In the genomic region with DNA sequence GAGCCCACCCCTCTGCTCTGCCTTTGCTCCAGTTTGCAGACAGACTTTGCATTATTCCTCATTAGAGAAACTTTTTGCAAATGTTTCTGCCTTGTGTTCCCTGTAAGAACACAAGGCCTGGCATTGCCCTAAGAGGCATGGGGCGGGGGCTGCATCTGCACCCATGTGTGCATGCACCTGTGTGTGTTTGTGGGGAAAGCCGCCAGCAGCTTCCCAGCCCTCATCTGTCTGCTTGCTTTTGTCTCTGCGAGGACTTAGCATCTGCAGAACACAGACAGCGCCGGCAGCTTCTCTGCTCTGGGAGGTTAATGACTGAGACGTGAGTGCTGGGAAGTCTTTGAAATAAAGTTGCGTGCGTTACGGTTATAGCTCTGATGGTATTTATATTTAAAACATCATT, we compare ENCODE assay signal across 22 mouse cellular contexts.
DNase-seq lines count a peak whose midpoint lies in the region; ATAC-seq and TF ChIP-seq lines count a peak whose summit lies in the region.
"Had no signal": no experiment of that assay in that cellular context is flagged by ENCODE, and none has a peak within 500 bp of the region (broad histone marks: within the 10 kb centered on the region; RNA-seq: fewer than 3 reads in every experiment).

No protein-coding gene starts in this region.

- H3K27ac ChIP-seq in forebrain, embryonic 14.5 days (ENCODE audit: low read depth, low read length): no peak overlapping the region
- no peak overlapping the region for H3K27ac ChIP-seq in forebrain, postnatal 0 days (ENCODE audit: low read depth, low read length)
- peak overlapping the region; percentile 44; the same call in 1 of the 2 replicates for H3K27ac ChIP-seq in midbrain, embryonic 12.5 days (replicated peaks)
- no peak overlapping the region for H3K27ac ChIP-seq in midbrain, embryonic 11.5 days (ENCODE audit: low read depth, low read length)
- H3K27ac ChIP-seq in midbrain, embryonic 15.5 days: peak overlapping the region; percentile 14; the same call in 1 of the 2 replicates
- H3K27ac ChIP-seq: embryonic facial prominence, embryonic 15.5 days; hindbrain, embryonic 10.5 days; limb, embryonic 12.5 days; liver, embryonic 12.5 days had no signal

- no peak overlapping the region for H3K4me3 ChIP-seq in forebrain, embryonic 14.5 days (ENCODE audit: low read depth, low read length)
- no peak overlapping the region for H3K4me3 ChIP-seq in forebrain, postnatal 0 days (ENCODE audit: low read depth, low read length)
- no peak overlapping the region for H3K4me3 ChIP-seq in midbrain, embryonic 12.5 days
- H3K4me3 ChIP-seq in midbrain, embryonic 11.5 days (ENCODE audit: low read depth, low read length): no peak overlapping the region
- H3K4me3 ChIP-seq in midbrain, embryonic 15.5 days: no peak overlapping the region
- H3K4me3 ChIP-seq: embryonic facial prominence, embryonic 15.5 days; hindbrain, embryonic 10.5 days; limb, embryonic 12.5 days; liver, embryonic 12.5 days had no signal

- no peak overlapping the region for H3K9ac ChIP-seq in forebrain, embryonic 14.5 days (ENCODE audit: low read length)
- H3K9ac ChIP-seq in forebrain, postnatal 0 days: no peak overlapping the region
- no peak overlapping the region for H3K9ac ChIP-seq in midbrain, embryonic 12.5 days (replicated peaks)
- H3K9ac ChIP-seq in midbrain, embryonic 11.5 days (ENCODE audit: low read length): no peak overlapping the region
- no peak overlapping the region for H3K9ac ChIP-seq in midbrain, embryonic 15.5 days
- H3K9ac ChIP-seq: embryonic facial prominence, embryonic 15.5 days; limb, embryonic 12.5 days; liver, embryonic 12.5 days had no signal

- no peak for TF ChIP-seq CTCF in forebrain, postnatal 0 days (IDR thresholded peaks at IDR 0.05; ENCODE audit: low read depth)

- H3K27me3 ChIP-seq in forebrain, embryonic 14.5 days (replicated peaks; ENCODE audit: control insufficient read depth, insufficient read depth, low read length): no peaks in the 10 kb centered on the region
- no peaks in the 10 kb centered on the region for H3K27me3 ChIP-seq in forebrain, postnatal 0 days (ENCODE audit: insufficient read depth, low read length)
- H3K27me3 ChIP-seq in midbrain, embryonic 12.5 days: no peaks in the 10 kb centered on the region
- no peaks in the 10 kb centered on the region for H3K27me3 ChIP-seq in midbrain, embryonic 11.5 days (ENCODE audit: control insufficient read depth, insufficient read depth, low read length)
- no peaks in the 10 kb centered on the region for H3K27me3 ChIP-seq in midbrain, embryonic 15.5 days (replicated peaks)
- H3K27me3 ChIP-seq: embryonic facial prominence, embryonic 15.5 days; limb, embryonic 12.5 days; liver, embryonic 12.5 days had no signal

- H3K4me2 ChIP-seq in forebrain, embryonic 14.5 days (ENCODE audit: low read length): no peak overlapping the region
- H3K4me2 ChIP-seq in forebrain, postnatal 0 days (ENCODE audit: low read depth): no peak overlapping the region
- H3K4me2 ChIP-seq in midbrain, embryonic 12.5 days (replicated peaks): no peak overlapping the region
- H3K4me2 ChIP-seq in midbrain, embryonic 11.5 days: no peak overlapping the region
- no peak overlapping the region for H3K4me2 ChIP-seq in midbrain, embryonic 15.5 days
- H3K4me2 ChIP-seq: embryonic facial prominence, embryonic 15.5 days; limb, embryonic 12.5 days; liver, embryonic 12.5 days had no signal

- no peak for ATAC-seq in forebrain, embryonic 14.5 days
- no peak for ATAC-seq in forebrain, postnatal 0 days
- no peak for ATAC-seq in midbrain, embryonic 12.5 days (ENCODE audit: low FRiP score, low read depth)
- ATAC-seq in midbrain, embryonic 11.5 days (ENCODE audit: low FRiP score): no peak
- no peak for ATAC-seq in midbrain, embryonic 15.5 days (replicated peaks)
- ATAC-seq: liver, embryonic 12.5 days had no signal

- no peaks in the 10 kb centered on the region for H3K36me3 ChIP-seq in forebrain, embryonic 14.5 days (ENCODE audit: control insufficient read depth, insufficient read depth, low read length)
- no peaks in the 10 kb centered on the region; the same call in 1 of the 2 replicates for H3K36me3 ChIP-seq in forebrain, postnatal 0 days (ENCODE audit: insufficient read depth)
- no peaks in the 10 kb centered on the region for H3K36me3 ChIP-seq in midbrain, embryonic 12.5 days
- no peaks in the 10 kb centered on the region for H3K36me3 ChIP-seq in midbrain, embryonic 11.5 days (ENCODE audit: control insufficient read depth, insufficient read depth, low read length)
- H3K36me3 ChIP-seq in midbrain, embryonic 15.5 days (replicated peaks): no peaks in the 10 kb centered on the region
- H3K36me3 ChIP-seq: embryonic facial prominence, embryonic 15.5 days; hindbrain, embryonic 10.5 days; limb, embryonic 12.5 days; liver, embryonic 12.5 days had no signal

- H3K9me3 ChIP-seq in forebrain, embryonic 14.5 days (replicated peaks; ENCODE audit: control insufficient read depth, low read length): no peaks in the 10 kb centered on the region
- no peaks in the 10 kb centered on the region for H3K9me3 ChIP-seq in forebrain, postnatal 0 days (ENCODE audit: low read length)
- H3K9me3 ChIP-seq in midbrain, embryonic 12.5 days: no peaks in the 10 kb centered on the region
- H3K9me3 ChIP-seq in midbrain, embryonic 11.5 days (ENCODE audit: control insufficient read depth, low read length): no peaks in the 10 kb centered on the region
- H3K9me3 ChIP-seq in midbrain, embryonic 15.5 days: no peaks in the 10 kb centered on the region
- H3K9me3 ChIP-seq: embryonic facial prominence, embryonic 15.5 days; G1E; hindbrain, embryonic 10.5 days; limb, embryonic 12.5 days; liver, embryonic 12.5 days had no signal

- H3K4me1 ChIP-seq in forebrain, embryonic 14.5 days (ENCODE audit: control insufficient read depth, insufficient read depth, low read length): peaks cover 21% of the 10 kb centered on the region
- H3K4me1 ChIP-seq in forebrain, postnatal 0 days (ENCODE audit: insufficient read depth): no peaks in the 10 kb centered on the region
- peaks cover 20% of the 10 kb centered on the region for H3K4me1 ChIP-seq in midbrain, embryonic 12.5 days
- H3K4me1 ChIP-seq in midbrain, embryonic 11.5 days (ENCODE audit: control insufficient read depth, insufficient read depth, low read length): no peaks in the 10 kb centered on the region
- peaks cover 27% of the 10 kb centered on the region for H3K4me1 ChIP-seq in midbrain, embryonic 15.5 days
- H3K4me1 ChIP-seq: embryonic facial prominence, embryonic 15.5 days; liver, embryonic 12.5 days had no signal

- DNase-seq in forebrain, embryonic 14.5 days (ENCODE audit: low spot score): peak; percentile 23
- no peak for DNase-seq in forebrain, postnatal 0 days
- DNase-seq in midbrain, embryonic 11.5 days (ENCODE audit: low spot score, missing footprints): no peak
- peak; percentile 91 for DNase-seq in thymus, postnatal 14 days
- DNase-seq in lung, postnatal 14 days: no peak
- DNase-seq in left cerebral cortex, adult 18-20 months (ENCODE audit: low spot score in 2 of 2): no peak
- DNase-seq: adrenal gland, postnatal 14 days; cerebellum, adult 11 months; cerebellum, postnatal 25 days; gastrocnemius, postnatal 14 days; kidney, adult 9 months; kidney, postnatal 36 days; lung, adult 2 months; lung, postnatal 36 days; retina, postnatal 1 day had no signal

- 69% methylated on average over 9 of the region's 9 CpGs for WGBS in forebrain, embryonic 14.5 days
- 50% methylated on average over 9 of the region's 9 CpGs for WGBS in forebrain, postnatal 0 days
- 76% methylated on average over 9 of the region's 9 CpGs for WGBS in midbrain, embryonic 12.5 days
- 86% methylated on average over 9 of the region's 9 CpGs for WGBS in midbrain, embryonic 11.5 days
- WGBS in midbrain, embryonic 15.5 days: 60% methylated on average over 9 of the region's 9 CpGs

Comparison
In these comparisons a context has a peak if more than half of its experiments do, and no peak if none do; other contexts are left out.
1. DNase-seq: peak in forebrain, embryonic 14.5 days (single experiment) and thymus, postnatal 14 days (single experiment); none in forebrain, postnatal 0 days (single experiment), midbrain, embryonic 11.5 days (single experiment), lung, postnatal 14 days (single experiment) and left cerebral cortex, adult 18-20 months (0 of 2).
2. H3K27ac ChIP-seq: peak in midbrain, embryonic 12.5 days (single experiment) and midbrain, embryonic 15.5 days (single experiment); none in forebrain, embryonic 14.5 days (single experiment), forebrain, postnatal 0 days (single experiment) and midbrain, embryonic 11.5 days (single experiment).